Mouse (Mus musculus): Measurements from ENCODE around the gene Phldb3.

The Phldb3 gene

DNA sequence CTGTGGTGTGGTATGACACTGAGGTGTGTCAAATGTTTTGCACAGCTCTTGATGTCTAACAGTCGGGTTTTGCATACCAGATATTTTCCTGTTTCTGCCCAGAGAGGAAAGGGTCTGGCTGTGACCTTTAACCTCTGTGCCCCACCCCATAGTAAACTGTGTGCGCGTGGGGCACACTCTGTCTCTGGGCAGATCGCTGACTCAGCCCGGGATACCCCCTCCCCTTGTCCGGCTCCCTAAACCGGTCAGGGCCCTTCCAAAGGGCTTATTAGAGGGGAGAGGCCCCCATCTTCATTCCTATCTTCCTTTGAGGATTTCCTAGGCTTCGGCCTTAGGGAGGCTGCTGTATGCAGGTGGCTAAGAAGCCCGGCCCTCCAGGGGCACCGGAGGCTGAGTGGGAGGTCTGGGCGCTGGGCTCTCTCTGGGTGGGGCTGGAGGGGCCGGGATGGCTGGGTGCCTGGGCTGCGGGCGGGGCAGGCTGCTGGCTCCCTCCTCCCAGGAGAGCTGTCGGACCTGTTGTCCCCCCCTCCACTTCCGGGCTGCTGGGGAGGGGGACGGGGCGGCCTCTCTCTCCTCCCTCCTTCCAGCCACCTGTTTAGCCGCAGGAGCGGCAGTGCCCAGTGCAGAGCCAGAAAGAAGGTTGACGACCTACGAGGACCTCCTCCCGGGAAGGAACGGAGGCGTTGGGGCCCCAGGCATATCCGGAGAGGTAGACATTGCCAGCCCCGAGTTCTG, at the start of gene Phldb3:
TSS of gene Phldb3 (plus strand) at position 620 of the 735 bp plus-strand sequence.
- DNase-seq, result peak; percentile 95

GRCm38 (mm10) chr7:24561450-24561849, 49.1 kb upstream of the Phldb3 start:
- DNase-seq, result no peak

GRCm38 (mm10) chr7:24563191-24563836, 47.2 kb upstream of the Phldb3 start:
- no peak for DNase-seq

- no peak for DNase-seq
These were observed 46.7 kb upstream of the Phldb3 start for GRCm38 (mm10) chr7:24563837-24564206.

DNA sequence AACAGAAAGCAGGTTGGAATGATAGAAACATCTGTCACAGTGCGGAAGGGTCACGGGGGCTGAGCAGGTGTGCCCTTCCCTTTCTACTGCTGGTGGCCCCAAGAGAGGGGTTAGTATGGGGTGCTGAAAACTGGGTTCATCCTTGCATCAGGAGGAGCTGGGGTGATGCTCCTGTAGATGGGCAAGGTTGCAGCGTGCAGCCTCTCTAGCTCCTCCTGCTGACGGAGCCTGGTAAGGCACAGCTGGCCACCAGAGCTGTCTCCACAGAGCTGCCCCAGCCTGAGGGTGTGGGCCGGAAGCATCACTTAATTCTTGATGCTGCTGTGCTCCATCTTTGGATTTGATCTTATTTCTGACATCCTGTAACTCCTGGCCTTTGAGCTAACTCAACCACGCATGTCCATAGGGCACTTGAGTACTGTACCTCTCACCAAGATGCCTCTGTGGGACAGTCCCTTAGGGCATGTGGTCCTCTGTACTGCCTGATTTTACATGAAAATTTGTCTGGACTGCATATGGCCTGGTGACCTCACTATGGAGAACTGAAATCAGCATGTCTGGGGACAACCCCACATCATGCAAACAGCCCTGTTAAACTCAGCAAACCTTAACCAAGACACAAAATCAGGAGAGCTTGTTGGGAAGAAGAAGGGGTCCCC, 45.8 kb upstream of the Phldb3 start:
- DNase-seq, result peak; percentile 92

DNA sequence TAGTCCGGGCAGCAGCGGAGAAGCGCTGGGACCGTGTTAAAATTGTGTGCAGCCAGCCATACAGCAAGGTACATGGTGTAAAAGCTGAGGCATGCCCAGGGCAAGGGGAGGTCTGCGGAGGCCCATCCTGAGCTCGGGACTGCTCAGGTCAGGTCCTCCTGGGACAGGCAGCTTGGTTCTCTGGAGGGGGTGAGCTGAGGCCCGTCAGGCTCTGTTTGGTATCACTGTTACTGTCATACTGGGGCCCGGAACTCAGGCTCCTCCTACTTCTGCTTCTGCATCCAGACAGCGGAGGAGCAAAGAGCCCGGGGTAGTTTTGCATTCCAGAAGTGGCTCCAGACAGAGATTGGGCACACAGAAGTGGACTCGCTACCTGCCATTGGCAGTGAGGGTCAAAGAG, 44.9 kb upstream of the Phldb3 start:
- no peak for DNase-seq

- DNase-seq, result no peak
These were observed 44.4 kb upstream of the Phldb3 start for GRCm38 (mm10) chr7:24566206-24566605.

- no peak for DNase-seq
These were observed 42.1 kb upstream of the Phldb3 start for GRCm38 (mm10) chr7:24568512-24568911.

DNA sequence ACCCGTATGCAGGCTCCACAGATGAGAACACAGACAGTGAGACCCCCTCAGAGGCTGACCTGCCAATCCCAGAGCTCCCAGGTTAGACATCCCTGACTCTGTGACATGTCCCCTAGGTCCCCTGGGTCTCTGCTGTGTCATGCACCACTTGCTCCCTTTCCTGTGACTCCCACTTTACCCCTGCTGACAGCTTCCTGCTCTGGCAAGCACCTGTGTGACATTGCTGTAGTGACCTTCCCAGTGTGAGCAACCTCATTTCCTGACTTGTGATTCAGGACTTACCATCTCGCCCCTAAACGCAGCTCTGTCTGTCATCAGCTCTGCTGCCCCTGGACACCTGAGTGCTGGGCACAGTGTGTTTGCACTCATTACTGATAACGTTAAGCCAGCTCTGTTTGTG, 39.5 kb upstream of the Phldb3 start:
- DNase-seq, result no peak

DNA sequence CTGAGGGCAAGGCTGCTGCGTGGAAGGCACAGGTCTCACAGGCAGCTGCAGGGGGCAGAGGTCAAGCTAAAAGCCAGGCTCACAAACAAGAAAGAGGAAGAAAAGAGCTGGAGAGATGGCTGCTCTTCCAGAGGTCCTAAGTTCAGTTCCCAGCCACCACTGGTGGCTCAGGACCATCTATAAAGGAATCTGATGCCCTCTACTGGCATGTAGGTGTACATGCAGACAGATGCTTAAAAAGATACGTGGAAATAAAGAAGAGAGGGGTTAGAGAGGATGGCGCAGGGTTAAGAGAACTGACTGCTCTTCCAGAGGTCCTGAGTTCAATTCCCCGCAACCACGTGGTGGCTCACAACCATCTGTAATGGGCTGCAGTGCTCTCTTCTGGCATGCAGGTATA, 38.1 kb upstream of the Phldb3 start:
- DNase-seq, result no peak

DNA sequence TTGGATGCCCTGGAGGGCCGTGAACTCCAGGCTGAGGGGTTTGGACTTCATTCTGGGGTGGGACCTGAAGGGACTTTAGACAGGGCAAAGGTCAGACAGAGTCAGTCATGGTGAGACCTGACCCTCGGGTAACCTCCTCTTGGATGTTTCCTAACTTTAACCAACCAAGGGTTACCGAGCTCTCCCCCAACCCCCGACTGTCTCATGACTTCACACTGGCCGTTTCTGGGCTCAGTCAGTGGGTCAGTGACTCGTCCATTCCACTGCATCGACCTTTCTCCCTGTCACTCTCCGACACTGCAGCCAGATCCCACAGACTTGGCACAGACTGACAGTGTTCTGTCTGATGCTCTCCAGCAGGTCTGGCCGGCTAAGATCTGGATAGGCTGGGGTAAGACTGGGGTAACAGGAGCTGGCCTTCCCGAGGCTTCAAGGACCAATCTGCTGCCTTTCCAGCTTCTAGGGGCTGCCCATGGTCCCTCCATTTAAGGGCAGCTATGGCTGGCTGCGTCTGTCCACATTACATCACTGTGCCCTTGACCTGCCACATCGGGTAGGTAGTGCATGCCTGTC, 36.3 kb upstream of the Phldb3 start:
- DNase-seq, result peak; percentile 92

- DNase-seq, result no peak
These were observed 32.8 kb upstream of the Phldb3 start for GRCm38 (mm10) chr7:24577811-24578210.

GRCm38 (mm10) chr7:24584876-24585275, 25.7 kb upstream of the Phldb3 start:
- no peak for DNase-seq

DNA sequence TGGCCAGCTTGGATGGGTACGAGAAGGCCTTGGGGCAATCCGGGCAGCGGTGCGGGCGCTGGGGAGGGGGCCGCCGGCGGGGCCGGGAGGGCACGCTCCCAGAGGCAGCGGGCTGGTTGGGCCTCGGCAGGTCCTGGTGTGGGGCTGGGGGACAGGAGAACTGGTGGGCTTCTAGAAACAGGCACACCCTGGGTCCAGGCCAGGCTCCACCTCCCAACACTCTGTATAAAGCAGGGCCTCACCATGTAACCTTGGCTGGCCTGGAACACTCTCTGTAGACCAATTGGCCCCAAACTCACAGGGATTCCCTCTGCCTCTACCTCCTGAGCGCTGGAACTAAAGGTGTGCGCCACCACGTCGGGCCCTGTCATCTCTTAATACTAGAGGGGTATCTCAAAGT, 24.6 kb upstream of the Phldb3 start:
- no peak for DNase-seq

- DNase-seq, result no peak
These were observed 23.7 kb upstream of the Phldb3 start for GRCm38 (mm10) chr7:24586828-24587227.

DNA sequence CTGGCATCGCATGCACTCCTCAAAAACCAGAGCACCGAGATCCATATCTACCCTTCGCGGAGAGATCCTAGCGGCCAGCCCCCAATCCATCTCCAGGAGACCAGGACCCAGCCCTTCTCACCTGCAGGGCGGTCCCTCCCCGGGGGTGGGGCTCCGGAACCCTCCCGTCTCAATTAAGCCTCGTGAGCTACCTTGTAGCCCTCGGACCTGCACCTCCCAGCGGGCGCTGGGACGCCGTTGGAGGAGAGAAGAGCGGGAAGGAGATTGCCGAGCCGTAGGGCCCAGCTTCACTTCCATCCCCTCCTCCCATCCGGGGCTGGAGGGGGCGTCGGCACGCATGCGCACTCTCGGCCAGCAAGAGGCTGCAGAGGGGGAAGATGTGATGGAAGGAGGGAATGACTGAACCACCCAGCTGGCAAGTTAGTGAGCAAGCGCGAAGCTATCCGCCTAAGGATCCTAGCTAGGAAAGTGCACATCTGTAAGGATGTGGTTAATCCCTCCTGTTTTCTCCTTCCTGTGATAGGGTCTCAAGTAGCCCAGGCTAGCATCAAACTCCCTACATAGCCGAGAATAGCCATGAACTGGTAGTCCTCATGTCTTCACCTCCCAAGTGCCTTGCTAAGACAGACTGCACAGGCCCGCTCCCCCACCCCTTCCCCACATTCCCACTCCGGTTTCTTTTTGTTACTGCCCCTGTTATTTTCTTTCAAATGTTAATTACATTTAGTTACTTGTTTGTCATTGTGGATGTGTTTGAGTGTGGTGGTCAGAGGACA, 23.0 kb upstream of the Phldb3 start, which contains the start of the genes Ethe1 and Zfp575:
TSS of gene Ethe1 (plus strand) at position 214 of the 776 bp plus-strand sequence.
TSS of gene Zfp575 (minus strand) at position 312 of the 776 bp plus-strand sequence.
- peak; percentile 97 for DNase-seq

DNA sequence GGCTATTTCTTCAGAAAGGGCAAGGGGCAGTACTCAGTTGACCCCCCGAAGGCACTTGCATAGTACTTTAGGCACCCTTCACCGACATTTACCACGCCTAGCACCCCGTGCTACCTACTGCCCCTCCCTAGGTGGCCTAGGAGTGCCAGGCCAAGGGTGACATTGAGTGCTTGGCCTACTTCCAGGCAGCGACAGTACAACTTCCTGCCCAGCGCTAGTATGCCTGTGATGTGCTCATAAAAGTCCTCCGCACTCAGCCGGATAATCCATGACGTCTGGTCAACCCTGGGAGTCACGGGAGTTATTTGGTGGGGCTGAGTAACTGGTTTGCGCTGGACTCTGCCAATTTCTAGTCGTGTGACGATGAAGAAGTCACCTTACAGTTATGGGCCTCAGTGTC, 22.2 kb upstream of the Phldb3 start:
- DNase-seq, result peak; percentile 96

GRCm38 (mm10) chr7:24591735-24592134, 18.8 kb upstream of the Phldb3 start:
- no peak for DNase-seq

DNA sequence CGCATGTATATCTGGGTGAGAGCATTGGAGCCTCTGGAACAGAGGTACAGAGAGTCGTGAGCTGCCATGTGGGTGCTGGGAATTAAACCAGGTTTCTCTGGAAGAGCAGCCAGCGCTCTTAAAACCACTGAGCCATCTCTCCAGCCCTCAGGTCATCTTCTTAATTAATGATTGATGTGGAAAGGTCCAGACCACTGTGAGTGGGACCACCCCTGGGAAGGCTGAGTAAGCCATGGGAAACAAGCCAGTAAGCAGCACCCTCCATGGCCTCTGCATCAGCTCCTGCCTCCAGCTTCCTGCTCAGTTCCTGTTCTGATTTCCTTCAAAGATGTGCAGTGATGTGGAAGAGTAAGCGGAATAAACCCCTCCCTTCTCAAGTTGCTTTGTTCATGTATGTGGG, 18.4 kb upstream of the Phldb3 start:
- DNase-seq, result no peak

- DNase-seq, result no peak
These were observed 17.8 kb upstream of the Phldb3 start for GRCm38 (mm10) chr7:24592781-24593180.

GRCm38 (mm10) chr7:24593621-24594308, 16.8 kb upstream of the Phldb3 start:
- peak; percentile 99 for DNase-seq

DNA sequence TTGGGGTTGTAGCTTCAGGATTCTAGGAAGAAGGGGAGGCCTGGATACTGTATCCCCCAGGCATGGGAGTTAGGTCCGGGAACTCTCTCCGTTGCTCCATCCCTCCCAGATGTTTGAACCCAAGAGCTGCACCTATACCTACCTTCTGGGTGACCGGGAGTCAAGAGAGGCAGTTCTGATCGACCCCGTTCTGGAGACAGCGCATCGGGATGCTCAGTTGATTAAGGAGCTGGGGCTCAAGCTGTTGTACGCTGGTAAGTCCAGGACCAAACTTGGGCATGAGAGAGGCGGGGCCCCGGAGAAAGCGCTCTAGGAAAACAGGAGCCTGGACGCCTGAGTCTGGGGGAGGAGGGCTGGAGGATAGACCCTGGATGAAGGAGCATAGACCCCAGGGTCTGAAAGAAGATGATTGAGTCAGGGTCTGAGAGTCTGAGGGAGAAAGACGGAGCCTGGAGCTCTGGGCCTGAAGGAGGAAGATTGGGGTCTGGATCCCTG, 16.2 kb upstream of the Phldb3 start:
- peak; percentile 91 for DNase-seq

Measured in heart, adult 11 months (tissue).